Mouse (Mus musculus) lung, postnatal 0 days (tissue): Measurements from ENCODE around the gene Pdxp.

ENCODE experiments used
- CTCF ChIP-seq: IDR thresholded peaks from 2 replicates; pipeline ENCODE4 v1.5.1; 2016; ENCODE audit warnings: antibody characterized with exemption, mild to moderate bottlenecking
- EP300 ChIP-seq: IDR thresholded peaks from 2 replicates; pipeline ENCODE4 v1.6.1; 2016; ENCODE audit warnings: antibody characterized with exemption, mild to moderate bottlenecking, control low read depth

GRCm38 (mm10) chr15:78914823-78915659 is 1.3 kb downstream of the Pdxp start:
- TF ChIP-seq EP300 (no peak), CTCF (no peak)
